Mouse (Mus musculus) spleen, postnatal 36 days (tissue): ENCODE measurements around the gene Afdn.
"Not testable (repeated sequence)": the region's sequence is repeated elsewhere in the genome, so short reads cannot be mapped to it uniquely, and the experiment has no call there.

Experiments
- DNase-seq, 2 experiments: peaks; one replicate each; pipeline ENCODE4 v3.0.0; 2022; ENCODE audit warnings: low spot score in 2 of 2, mixed read lengths in 1 of 2

The Afdn gene

GRCm38 (mm10) chr17:13769256-13769655, 8.9 kb downstream of the Afdn start:
- DNase-seq: no peak

GRCm38 (mm10) chr17:13777676-13778075, 17.3 kb downstream of the Afdn start:
- no peak for DNase-seq

- DNase-seq: no peak
Observed at GRCm38 (mm10) chr17:13778865-13779264, 18.5 kb downstream of the Afdn start.

DNA sequence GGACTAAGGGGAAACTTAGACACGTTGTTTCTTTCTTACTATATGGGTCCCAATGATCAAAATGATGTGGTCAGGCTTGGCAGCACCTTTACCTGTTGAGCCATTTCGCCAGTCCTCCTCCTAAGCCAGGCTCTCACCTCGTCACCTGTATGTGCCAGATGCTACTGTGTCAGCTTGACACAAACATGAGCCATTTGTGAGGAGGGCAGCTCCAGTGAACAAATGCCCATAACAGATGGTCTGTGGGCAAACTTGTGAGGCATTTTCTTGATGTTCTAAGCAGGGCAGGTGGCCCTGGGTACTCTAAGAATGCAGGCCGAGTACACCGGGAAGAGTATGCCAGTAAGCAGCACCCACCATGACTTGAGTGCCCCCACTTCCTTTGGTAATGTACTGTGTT, 21.6 kb downstream of the Afdn start:
- DNase-seq: no peak

GRCm38 (mm10) chr17:13783469-13783868, 23.1 kb downstream of the Afdn start:
- no peak for DNase-seq

GRCm38 (mm10) chr17:13790033-13790432, 29.7 kb downstream of the Afdn start:
- not testable (repeated sequence) for DNase-seq

- DNase-seq: no peak
Observed at GRCm38 (mm10) chr17:13797691-13798090, 37.4 kb downstream of the Afdn start.

GRCm38 (mm10) chr17:13802836-13803408, 42.6 kb downstream of the Afdn start:
- no peak for DNase-seq

DNA sequence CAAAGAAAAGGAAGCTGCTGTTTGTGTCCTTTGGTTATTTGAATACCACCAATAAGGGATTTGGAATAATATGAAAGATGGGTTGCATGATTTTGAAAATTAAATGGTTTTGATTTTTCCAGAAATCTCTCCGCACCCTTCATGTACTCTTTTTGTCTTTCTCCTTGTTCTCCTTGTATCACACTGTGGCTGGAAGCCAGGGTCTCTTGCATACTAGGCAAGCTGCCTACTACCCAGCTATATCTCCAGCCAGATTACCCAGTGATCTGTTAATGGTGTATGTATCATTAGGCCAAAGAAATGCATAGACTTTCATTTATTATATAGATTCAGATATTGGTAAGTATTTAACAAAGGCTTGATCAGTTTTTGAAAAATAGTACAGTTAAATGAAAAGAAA, 45.7 kb downstream of the Afdn start:
- no peak for DNase-seq

GRCm38 (mm10) chr17:13817789-13818188, 57.5 kb downstream of the Afdn start:
- DNase-seq: no peak

- DNase-seq: no peak
Observed at GRCm38 (mm10) chr17:13819342-13819741, 59.0 kb downstream of the Afdn start.

DNA sequence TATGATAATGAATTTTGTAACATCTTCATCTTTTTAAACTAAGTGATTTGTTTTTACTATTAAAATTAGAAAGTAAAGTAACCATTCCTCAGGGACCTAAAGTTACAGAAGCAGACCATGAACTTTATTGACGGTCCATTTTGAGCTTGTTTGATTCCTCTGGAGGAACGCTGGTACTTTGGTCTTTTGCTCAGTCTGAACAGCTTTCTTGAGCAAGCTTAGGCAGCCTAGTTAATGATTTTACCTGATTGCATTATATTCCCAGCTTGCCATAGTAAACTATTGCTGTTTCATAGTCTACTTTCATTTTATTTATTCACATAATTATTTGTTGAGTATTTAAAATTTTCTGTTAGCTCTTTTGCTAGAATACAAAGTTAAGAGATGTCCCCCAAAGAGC, 60.3 kb downstream of the Afdn start:
- no peak for DNase-seq

GRCm38 (mm10) chr17:13825421-13825820, 65.1 kb downstream of the Afdn start:
- DNase-seq: no peak

GRCm38 (mm10) chr17:13830234-13830633, 69.9 kb downstream of the Afdn start:
- no peak for DNase-seq

DNA sequence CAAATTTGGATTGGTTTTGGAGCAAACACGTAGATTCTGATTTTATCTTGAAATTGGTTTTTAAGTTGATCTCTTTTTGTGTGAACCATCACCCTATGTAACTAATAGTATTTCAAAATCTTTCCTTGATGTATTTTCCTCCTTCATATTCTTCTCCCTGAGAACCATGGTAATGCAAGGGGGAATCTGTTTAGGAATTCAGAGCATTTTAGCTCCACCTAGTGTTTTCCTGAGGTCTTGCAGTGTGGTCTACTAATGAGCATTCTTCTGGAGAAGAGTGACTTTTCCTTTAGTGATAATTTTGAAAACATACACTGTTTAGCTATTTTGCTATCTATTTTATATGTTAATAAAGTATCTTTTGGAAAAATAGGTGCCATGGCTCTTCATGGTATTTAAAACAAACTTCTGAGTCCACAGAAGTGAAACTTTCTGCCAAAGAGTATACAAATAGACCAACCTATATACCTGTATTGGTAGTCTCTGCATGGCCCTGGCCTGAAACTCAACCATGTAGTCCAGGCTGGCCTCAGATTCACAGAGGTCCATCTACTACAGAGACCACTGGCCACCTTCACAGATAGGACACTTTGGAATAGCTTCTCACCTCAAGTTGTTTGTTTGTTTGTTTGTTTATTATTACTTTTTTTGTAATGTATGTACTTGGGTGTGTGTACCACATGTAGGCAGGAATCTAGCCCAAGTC, 70.5 kb downstream of the Afdn start:
- DNase-seq: no peak

- DNase-seq: peak in 1 of 2 experiments; percentile 2
Observed at GRCm38 (mm10) chr17:13835876-13836275, 75.5 kb downstream of the Afdn start.

DNA sequence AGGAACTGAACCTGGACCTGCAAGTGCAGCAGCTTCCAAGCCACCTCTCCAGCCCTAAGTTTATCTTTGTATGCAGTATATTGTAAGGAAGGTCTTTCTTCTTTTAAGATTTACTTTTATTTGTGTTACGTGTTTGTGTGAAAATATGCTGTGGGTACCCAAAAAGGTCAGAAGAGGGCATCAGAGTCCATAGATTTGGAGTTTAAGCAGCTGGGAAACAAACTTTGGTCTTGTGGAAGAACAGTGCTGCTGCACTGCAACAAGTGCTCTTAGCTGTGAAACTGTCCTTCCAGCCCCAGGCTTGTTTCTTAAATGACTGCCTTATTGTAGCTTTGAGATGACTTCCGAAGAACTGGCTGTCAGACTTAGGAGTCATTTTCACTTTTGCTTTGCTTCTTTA, 89.8 kb downstream of the Afdn start:
- no peak for DNase-seq

DNA sequence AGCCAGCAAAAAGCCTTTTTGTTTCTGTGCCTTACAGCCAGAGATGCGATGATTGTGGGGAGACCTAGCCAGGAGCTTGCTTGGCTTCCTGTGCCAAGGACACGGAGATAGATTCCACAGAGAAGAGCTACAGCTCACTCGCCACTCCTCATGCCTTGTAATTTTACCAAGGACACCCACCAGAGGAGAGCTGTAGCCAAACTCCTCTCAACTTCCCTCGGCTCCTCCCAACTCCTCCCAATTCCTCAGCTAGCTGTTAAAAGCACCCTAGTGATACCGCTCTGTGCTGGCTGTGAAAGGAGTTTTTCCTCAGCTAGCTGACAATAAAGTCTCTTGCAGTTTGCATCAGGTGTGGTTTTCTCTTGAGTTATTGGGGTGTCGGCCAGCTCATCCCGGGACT, 93.5 kb downstream of the Afdn start:
- DNase-seq: not testable (repeated sequence)

DNA sequence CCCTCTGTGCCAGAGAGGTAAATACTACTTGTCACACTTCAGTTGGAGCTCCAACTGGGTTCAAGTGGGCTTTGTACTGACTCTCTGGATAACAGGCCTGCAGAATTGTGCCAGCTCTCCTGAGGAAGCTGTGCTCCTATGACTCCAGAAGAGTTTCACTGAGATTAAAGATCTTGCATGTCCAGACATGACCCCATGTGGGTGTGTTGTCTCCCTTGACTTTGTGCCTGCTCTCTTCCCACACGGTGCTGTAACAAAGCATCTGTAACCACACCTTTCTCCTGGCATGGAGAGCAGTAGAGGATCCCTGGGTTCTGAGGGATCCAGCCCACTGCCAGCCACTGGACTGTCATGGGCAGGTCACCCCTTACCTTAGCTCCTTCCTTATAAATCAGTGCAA, 95.1 kb downstream of the Afdn start:
- no peak for DNase-seq

- no peak for DNase-seq
Observed at GRCm38 (mm10) chr17:13856429-13857090, 96.2 kb downstream of the Afdn start.

- DNase-seq: no peak
Observed at GRCm38 (mm10) chr17:13865340-13865739, 105.0 kb downstream of the Afdn start.

- no peak for DNase-seq
Observed at GRCm38 (mm10) chr17:13866951-13867351, 106.6 kb downstream of the Afdn start.

- DNase-seq: peak in 1 of 2 experiments; percentile 8
Observed at GRCm38 (mm10) chr17:13867475-13867874, 107.1 kb downstream of the Afdn start.
